In genomic region chr1:170109776-170110515, GRCm38 (mm10) we compare ENCODE assay signal across 9 mouse cellular contexts. TPM values are rescaled to one million over a fixed set of nuclear protein-coding genes. Genes with fewer than 3 reads are reported as not detected.
DNase-seq lines count a peak whose midpoint lies in the region.
"Had no signal": no experiment of that assay in that cellular context is flagged by ENCODE, and none has a peak within 500 bp of the region (broad histone marks: within the 10 kb centered on the region; RNA-seq: fewer than 3 reads in every experiment).

No protein-coding gene starts in this region.

- DNase-seq in adrenal gland, postnatal 14 days: peak; percentile 11
- DNase-seq in adrenal gland, adult 8-10 months: no peak
- peak; percentile 12 for DNase-seq in urinary bladder, postnatal 25 days (ENCODE audit: low spot score)
- DNase-seq in urinary bladder, postnatal 14 days (ENCODE audit: low spot score): no peak
- peak; percentile 11 for DNase-seq in heart, postnatal 4 days
- DNase-seq in lung, postnatal 4 days: peak; percentile 29 to 40
- no peak for DNase-seq in right cerebral cortex, adult 2 months (ENCODE audit: low spot score in 2 of 2)
- DNase-seq in spleen, postnatal 36 days (ENCODE audit: low spot score in 2 of 2): no peak

RNA-seq across cellular contexts. Expression of gene Ddr2, which starts 0.6 kb away (rescaled TPM):
- 18.5 and 22.0 TPM in 2 replicates for total RNA-seq in adrenal gland, postnatal 14 days (2021)
- total RNA-seq in adrenal gland, adult 8-10 months (2022): 10 to 100 TPM; 13.9 to 30.8 (median 20.4) TPM
- 10 to 100 TPM; 23.8 to 24.3 TPM for total RNA-seq in heart, postnatal 4 days (2021)
- total RNA-seq: neutrophil, adult 5-6 weeks had no signal

Comparison
In these comparisons a context has a peak if more than half of its experiments do, and no peak if none do; other contexts are left out.
1. DNase-seq: peak in adrenal gland, postnatal 14 days (single experiment), urinary bladder, postnatal 25 days (single experiment), heart, postnatal 4 days (single experiment) and lung, postnatal 4 days (2 of 2); none in adrenal gland, adult 8-10 months (single experiment), urinary bladder, postnatal 14 days (single experiment), right cerebral cortex, adult 2 months (0 of 2) and spleen, postnatal 36 days (0 of 2).